Mouse (Mus musculus) lung, embryonic 16.5 days (tissue): Measurements from ENCODE around the gene Gm28891. TPM values are rescaled to one million over a fixed set of nuclear protein-coding genes. Genes with fewer than 3 reads are reported as not detected.
"Not testable (repeated sequence)": the region's sequence is repeated elsewhere in the genome, so short reads cannot be mapped to it uniquely, and the experiment has no call there.

Source experiments
- ATAC-seq: fragments of 200-750 bp; cut with Nextera tagmentation; 2 replicates; pipeline ENCODE4 v1.8.0; 2017; ENCODE audit warnings: low read depth, mild to moderate bottlenecking, moderate library complexity
- H3K27ac ChIP-seq: fragments of 300-500 bp; sonication (generic); 2 replicates; pipeline ENCODE4 v1.5.1; 2014; ENCODE audit warnings: mild to moderate bottlenecking, control low read depth, low read length
- H3K27me3 ChIP-seq: fragments of 300-500 bp; sonication (generic); 2 replicates; pipeline ENCODE4 v1.6.1; 2014; ENCODE audit warnings: low read depth, low read length, mixed read lengths; ENCODE audit not compliant: control insufficient read depth, insufficient read depth
- H3K36me3 ChIP-seq: fragments of 300-500 bp; sonication (generic); 2 replicates; pipeline ENCODE4 v1.6.1; 2014; ENCODE audit warnings: low read length; ENCODE audit not compliant: control insufficient read depth, insufficient read depth
- H3K4me1 ChIP-seq: fragments of 300-500 bp; sonication (generic); replicated peaks from 2 replicates; pipeline ENCODE4 v1.6.1; 2014; ENCODE audit warnings: low read length, mixed read lengths; ENCODE audit not compliant: control insufficient read depth, insufficient read depth
- H3K4me2 ChIP-seq: fragments of 300-500 bp; sonication (generic); 2 replicates; pipeline ENCODE4 v1.6.1; 2014; ENCODE audit warnings: low read depth, low read length, control low read depth
- H3K4me3 ChIP-seq: fragments of 300-500 bp; sonication (generic); 2 replicates; pipeline ENCODE4 v1.5.1; 2014; ENCODE audit warnings: mild to moderate bottlenecking, low read length, control low read depth
- H3K9ac ChIP-seq: fragments of 300-500 bp; sonication (generic); 2 replicates; pipeline ENCODE4 v1.6.1; 2014; ENCODE audit warnings: low read length, control low read depth
- H3K9me3 ChIP-seq: fragments of 300-500 bp; sonication (generic); 2 replicates; pipeline ENCODE4 v1.6.1; 2016; ENCODE audit warnings: low read length; ENCODE audit not compliant: control insufficient read depth
- WGBS: fragments of 180-500 bp; shearing (Covaris S2); extraction: QIAGEN DNeasy Blood & Tissue Kit; methylation state at CpG from one replicate; pipeline ENCODE4 v1.1.7; 2014; 5-methylcytosine and 5-hydroxymethylcytosine counted together
- polyA plus RNA-seq: library from polyadenylated mRNA; unstranded; fragments of >200 nt; fragmentation: Nextera tagmentation; extraction: Ambion mirVana; gene quantifications from 2 replicates; pipeline ENCODE4 v1.2.1, GENCODE M21; 2015

Gene Gm28891
- not detected in 2 replicates for polyA plus RNA-seq

GRCm38 (mm10) chrY:60240902-60241301 lies at the start of gene Gm28891:
Gm28891 (plus strand) TSS chrY:60241202.
- not testable (repeated sequence) for H3K36me3 ChIP-seq, H3K4me3 ChIP-seq, H3K4me2 ChIP-seq, H3K9me3 ChIP-seq, H3K9ac ChIP-seq, H3K27me3 ChIP-seq, ATAC-seq, H3K27ac ChIP-seq, H3K4me1 ChIP-seq
- 100% methylated on average over 2 of the region's 8 CpGs for WGBS
